Mouse (Mus musculus): ENCODE measurements at regions not wholly inside any gene's neighbourhood (a gene's known extent, or its start where the extent isn't known, plus 50 kb on each side); places are given as distances from the start of the nearest gene placed in this dataset.

- DNase-seq (ENCODE audit: low spot score), result no peak
These were observed 494.1 kb downstream of the Lmo4 start for GRCm38 (mm10) chr3:143710805-143711469.

GRCm38 (mm10) chr3:143706679-143707078 is 498.3 kb downstream of the Lmo4 start:
- DNase-seq (ENCODE audit: low spot score), result no peak

- no peak for DNase-seq (ENCODE audit: low spot score)
These were observed 510.2 kb downstream of the Lmo4 start for GRCm38 (mm10) chr3:143694817-143695216.

GRCm38 (mm10) chr3:143685742-143686141 is 519.3 kb downstream of the Lmo4 start:
- no peak for DNase-seq (ENCODE audit: low spot score)

GRCm38 (mm10) chr3:143678186-143678585 is 526.8 kb downstream of the Lmo4 start:
- DNase-seq (ENCODE audit: low spot score), result no peak

- no peak for DNase-seq (ENCODE audit: low spot score)
These were observed 530.2 kb downstream of the Lmo4 start for GRCm38 (mm10) chr3:143674855-143675254.

GRCm38 (mm10) chr3:143674446-143674845 is 530.6 kb downstream of the Lmo4 start:
- DNase-seq (ENCODE audit: low spot score), result no peak

GRCm38 (mm10) chr3:143662041-143662685 is 542.9 kb downstream of the Lmo4 start:
- no peak for DNase-seq (ENCODE audit: low spot score)

- DNase-seq (ENCODE audit: low spot score), result no peak
These were observed 545.5 kb downstream of the Lmo4 start for GRCm38 (mm10) chr3:143659421-143659978.

- DNase-seq (ENCODE audit: low spot score), result no peak
These were observed 557.8 kb downstream of the Lmo4 start for GRCm38 (mm10) chr3:143647237-143647636.

- no peak for DNase-seq (ENCODE audit: low spot score)
These were observed 558.2 kb downstream of the Lmo4 start for GRCm38 (mm10) chr3:143646836-143647235.

- DNase-seq (ENCODE audit: low spot score), result no peak
These were observed 572.0 kb downstream of the Lmo4 start for GRCm38 (mm10) chr3:143633036-143633435.

- no peak for DNase-seq (ENCODE audit: low spot score)
These were observed 573.8 kb downstream of the Lmo4 start for GRCm38 (mm10) chr3:143631183-143631582.

GRCm38 (mm10) chr3:143624906-143625305 is 580.1 kb downstream of the Lmo4 start:
- no peak for DNase-seq (ENCODE audit: low spot score)

- no peak for DNase-seq (ENCODE audit: low spot score)
These were observed 582.7 kb downstream of the Lmo4 start for GRCm38 (mm10) chr3:143622275-143622674.

GRCm38 (mm10) chr3:143619125-143619524 is 585.9 kb downstream of the Lmo4 start:
- DNase-seq (ENCODE audit: low spot score), result no peak

GRCm38 (mm10) chr3:143614895-143615294 is 590.1 kb downstream of the Lmo4 start:
- DNase-seq (ENCODE audit: low spot score), result no peak

- DNase-seq (ENCODE audit: low spot score), result no peak
These were observed 591.0 kb downstream of the Lmo4 start for GRCm38 (mm10) chr3:143614004-143614403.

- no peak for DNase-seq (ENCODE audit: low spot score)
These were observed 595.3 kb downstream of the Lmo4 start for GRCm38 (mm10) chr3:143609673-143610072.

- no peak for DNase-seq (ENCODE audit: low spot score)
These were observed 605.9 kb downstream of the Lmo4 start for GRCm38 (mm10) chr3:143599120-143599519.

- no peak for DNase-seq (ENCODE audit: low spot score)
These were observed 607.9 kb downstream of the Lmo4 start for GRCm38 (mm10) chr3:143596949-143597593.

- no peak for DNase-seq (ENCODE audit: low spot score)
These were observed 608.9 kb downstream of the Lmo4 start for GRCm38 (mm10) chr3:143596011-143596683.

Measured in layer of hippocampus, adult 11-12 months (tissue).